Mouse (Mus musculus) E14TG2a.4 (cell line): ENCODE measurements around the gene Cd59a.
"Not testable (repeated sequence)": the region's sequence is repeated elsewhere in the genome, so short reads cannot be mapped to it uniquely, and the experiment has no call there.

Experiments
- CTCF ChIP-seq: conservative IDR thresholded peaks from 2 replicates; pipeline ENCODE4 v1.5.1; 2014; ENCODE audit warnings: low read length
- POU5F1 ChIP-seq: IDR thresholded peaks from 2 replicates; pipeline ENCODE4 v1.6.1; 2014; ENCODE audit warnings: low read length, borderline replicate concordance

GRCm38 (mm10) chr2:104096796-104097195, 1.2 kb downstream of the Cd59a start:
- TF ChIP-seq POU5F1, CTCF: not testable (repeated sequence)
